Mouse (Mus musculus): ENCODE measurements at regions not wholly inside any gene's neighbourhood (a gene's known extent, or its start where the extent isn't known, plus 50 kb on each side); places are given as distances from the start of the nearest gene placed in this dataset.

GRCm38 (mm10) chr5:75285950-75286349, 133.9 kb downstream of the Pdgfra start:
- no peak for TF ChIP-seq CTCF (conservative IDR thresholded peaks at IDR 0.05; ENCODE audit: low read length)
- no peak for TF ChIP-seq NANOG (IDR thresholded peaks at IDR 0.05; ENCODE audit: borderline replicate concordance, low read length)

Measured in E14TG2a.4 (cell line).